Mouse (Mus musculus) liver, adult 2 months (tissue): Measurements from ENCODE around the gene Olfr818.
"Not testable (repeated sequence)": the region's sequence is repeated elsewhere in the genome, so short reads cannot be mapped to it uniquely, and the experiment has no call there.

Source experiments
- CTCF ChIP-seq: fragments of 200-500 bp; IDR thresholded peaks from 2 replicates; pipeline ENCODE4 v1.5.1; 2011; ENCODE audit warnings: low read depth, low read length, control low read depth
- POLR2A ChIP-seq: fragments of 200-500 bp; IDR thresholded peaks from 2 replicates; pipeline ENCODE4 v1.6.1; 2011; ENCODE audit warnings: low read length, control low read depth; ENCODE audit not compliant: insufficient read depth; ENCODE audit errors: extremely low read depth

GRCm38 (mm10) chr10:129981867-129982266, 33.0 kb upstream of the Olfr818 start:
- TF ChIP-seq CTCF, POLR2A: not testable (repeated sequence)
